27 mouse cellular contexts compared by ENCODE assay signal in genomic region chr9:66715361-66715760, GRCm38 (mm10). TPM values are rescaled to one million over a fixed set of nuclear protein-coding genes. Genes with fewer than 3 reads are reported as not detected.
A peak's percentile ranks its signal among the peaks of the same experiment; 100 is the strongest.
DNase-seq lines count a peak whose midpoint lies in the region; ATAC-seq lines count a peak whose summit lies in the region.
"Had no signal": no experiment of that assay in that cellular context is flagged by ENCODE, and none has a peak within 500 bp of the region (broad histone marks: within the 10 kb centered on the region; RNA-seq: fewer than 3 reads in every experiment).

No protein-coding gene starts in this region.

- H3K4me3 ChIP-seq in kidney, embryonic 15.5 days (replicated peaks) = no peak overlapping the region
- peak overlapping the region; percentile 46 for H3K4me3 ChIP-seq in limb, embryonic 15.5 days
- H3K4me3 ChIP-seq in forebrain, embryonic 15.5 days = no peak overlapping the region
- H3K4me3 ChIP-seq: hindbrain, embryonic 10.5 days; intestine, embryonic 15.5 days; myocyte; neural tube, embryonic 13.5 days had no signal

- H3K4me2 ChIP-seq in kidney, embryonic 15.5 days = 0 out of 2 replicates have a peak overlapping the region, but pooled peaks have one; percentile 1
- H3K4me2 ChIP-seq in limb, embryonic 15.5 days = peak overlapping the region; percentile 71; the same call in 1 of the 2 replicates
- H3K4me2 ChIP-seq in forebrain, embryonic 15.5 days (replicated peaks) = no peak overlapping the region
- H3K4me2 ChIP-seq: heart, embryonic 11.5 days had no signal

- no peaks in the 10 kb centered on the region for H3K9me3 ChIP-seq in kidney, embryonic 15.5 days (replicated peaks)
- H3K9me3 ChIP-seq in limb, embryonic 15.5 days = no peaks in the 10 kb centered on the region
- H3K9me3 ChIP-seq in forebrain, embryonic 15.5 days = no peaks in the 10 kb centered on the region
- H3K9me3 ChIP-seq: G1E; hindbrain, embryonic 10.5 days; intestine, embryonic 15.5 days; midbrain, embryonic 10.5 days; neural tube, embryonic 13.5 days had no signal

- peaks cover 22% of the 10 kb centered on the region for H3K4me1 ChIP-seq in kidney, embryonic 15.5 days
- H3K4me1 ChIP-seq in limb, embryonic 15.5 days = peaks cover 48% of the 10 kb centered on the region
- peaks cover 21% of the 10 kb centered on the region for H3K4me1 ChIP-seq in forebrain, embryonic 15.5 days

- no peaks in the 10 kb centered on the region for H3K36me3 ChIP-seq in kidney, embryonic 15.5 days
- no peaks in the 10 kb centered on the region for H3K36me3 ChIP-seq in limb, embryonic 15.5 days
- no peaks in the 10 kb centered on the region for H3K36me3 ChIP-seq in forebrain, embryonic 15.5 days
- H3K36me3 ChIP-seq: G1E; hindbrain, embryonic 10.5 days; intestine, embryonic 15.5 days; midbrain, embryonic 10.5 days; neural tube, embryonic 13.5 days had no signal

- ATAC-seq in kidney, embryonic 15.5 days (replicated peaks; ENCODE audit: low FRiP score) = no peak
- no peak for ATAC-seq in limb, embryonic 15.5 days (ENCODE audit: insufficient number of reproducible peaks, low FRiP score, low TSS enrichment, low read depth)
- no peak for ATAC-seq in forebrain, embryonic 15.5 days (replicated peaks)
- ATAC-seq: forebrain, postnatal 0 days; hindbrain, embryonic 16.5 days; intestine, embryonic 15.5 days; midbrain, embryonic 16.5 days; Patski had no signal

- peak; percentile 48 for DNase-seq in kidney, adult 11 months
- no peak for DNase-seq in kidney, postnatal 4 days
- peak; percentile 9 for DNase-seq in A20 (ENCODE audit: low read depth, low spot score)
- no peak for DNase-seq in right cerebral cortex, postnatal 14 days
- DNase-seq: adrenal gland, adult 2 months; cerebellum, adult 11-12 months; cerebellum, postnatal 25 days; forebrain, postnatal 0 days; gastrocnemius, postnatal 14 days; heart, adult 11 months; layer of hippocampus, postnatal 36 days; right cerebral cortex, postnatal 4 days had no signal

- peaks cover 33% of the 10 kb centered on the region for H3K27me3 ChIP-seq in kidney, embryonic 15.5 days
- no peaks in the 10 kb centered on the region for H3K27me3 ChIP-seq in limb, embryonic 15.5 days
- H3K27me3 ChIP-seq in forebrain, embryonic 15.5 days = 0 out of 2 replicates have a peak, but pooled peaks cover 4% of the 10 kb centered on the region
- H3K27me3 ChIP-seq: Patski had no signal

- WGBS in kidney, embryonic 15.5 days = 78% methylated on average over 2 of the region's 2 CpGs
- WGBS in limb, embryonic 15.5 days = 59% methylated on average over 2 of the region's 2 CpGs
- WGBS in forebrain, embryonic 15.5 days = 82% methylated on average over 2 of the region's 2 CpGs

- H3K9ac ChIP-seq in kidney, embryonic 15.5 days = no peak overlapping the region
- no peak overlapping the region for H3K9ac ChIP-seq in limb, embryonic 15.5 days
- no peak overlapping the region for H3K9ac ChIP-seq in forebrain, embryonic 15.5 days (replicated peaks)
- H3K9ac ChIP-seq: forebrain, postnatal 0 days; intestine, embryonic 15.5 days; neural tube, embryonic 13.5 days had no signal

- H3K27ac ChIP-seq in kidney, embryonic 15.5 days = no peak overlapping the region
- 0 out of 2 replicates have a peak overlapping the region, but pooled peaks have one; percentile 0 for H3K27ac ChIP-seq in limb, embryonic 15.5 days
- H3K27ac ChIP-seq in forebrain, embryonic 15.5 days (replicated peaks) = no peak overlapping the region
- H3K27ac ChIP-seq: hindbrain, embryonic 10.5 days; intestine, embryonic 15.5 days; macrophage; midbrain, embryonic 10.5 days; neural tube, embryonic 13.5 days had no signal

RNA-seq across cellular contexts. Expression of gene Car12, which starts 1.9 kb away (rescaled TPM):
- polyA plus RNA-seq in kidney, embryonic 15.5 days (2015; fragmentation: Nextera tagmentation; extraction: Ambion mirVana) = 14.5 and 15.6 TPM in 2 replicates
- polyA plus RNA-seq in limb, embryonic 15.5 days (2015; fragmentation: Nextera tagmentation; extraction: Ambion mirVana) = 33.6 and 33.9 TPM in 2 replicates
- 3.6 and 6.4 TPM in 2 replicates for polyA plus RNA-seq in forebrain, embryonic 15.5 days (2015; fragmentation: Nextera tagmentation; extraction: Ambion mirVana)
- polyA plus RNA-seq: G1E; liver, adult 2 months had no signal

Comparison
In these comparisons a context has a peak if more than half of its experiments do, and no peak if none do; other contexts are left out.
1. DNase-seq: peak in kidney, adult 11 months (single experiment) and A20 (single experiment); none in kidney, postnatal 4 days (0 of 2) and right cerebral cortex, postnatal 14 days (single experiment).